Mouse (Mus musculus) bone marrow macrophage, adult 2 months (primary cell): ENCODE data around the gene Aprt.

Experiments
- CTCF ChIP-seq: IDR thresholded peaks from 2 replicates; pipeline ENCODE4 v1.5.1; 2012; ENCODE audit warnings: low read depth, mild to moderate bottlenecking, low read length, moderate library complexity
- POLR2A ChIP-seq: IDR thresholded peaks from 2 replicates; pipeline ENCODE4 v1.6.1; 2012; ENCODE audit warnings: mild to moderate bottlenecking, low read depth, low read length, borderline replicate concordance

- TF ChIP-seq CTCF (no peak), POLR2A (no peak)
Measured at GRCm38 (mm10) chr8:122547815-122548214, 28.9 kb downstream of the Aprt start.
